Mouse (Mus musculus): ENCODE measurements around the gene Fpr3.
"Not testable (repeated sequence)": the region's sequence is repeated elsewhere in the genome, so short reads cannot be mapped to it uniquely, and the experiment has no call there.

The Fpr3 gene

GRCm38 (mm10) chr17:17887774-17888248, at the start of gene Fpr3, which contains the start of gene Fpr2:
Fpr3 (plus strand) TSS chr17:17887852.
Fpr2 (plus strand) TSS chr17:17887824.
- DNase-seq: no peak

GRCm38 (mm10) chr17:17837919-17838701, 49.5 kb upstream of the Fpr3 start:
- DNase-seq: peak; percentile 98

GRCm38 (mm10) chr17:17839276-17839675, 48.4 kb upstream of the Fpr3 start:
- no peak for DNase-seq

GRCm38 (mm10) chr17:17840796-17841195, 46.9 kb upstream of the Fpr3 start:
- DNase-seq: no peak

GRCm38 (mm10) chr17:17843534-17844261, 44.0 kb upstream of the Fpr3 start:
- no peak for DNase-seq

GRCm38 (mm10) chr17:17844606-17845005, 43.0 kb upstream of the Fpr3 start:
- not testable (repeated sequence) for DNase-seq

- no peak for DNase-seq
Measured at GRCm38 (mm10) chr17:17845187-17846027, 42.2 kb upstream of the Fpr3 start.

- DNase-seq: no peak
Measured at GRCm38 (mm10) chr17:17848988-17849387, 38.7 kb upstream of the Fpr3 start.

- no peak for DNase-seq
Measured at GRCm38 (mm10) chr17:17849906-17850712, 37.5 kb upstream of the Fpr3 start.

- DNase-seq: no peak
Measured at GRCm38 (mm10) chr17:17855064-17855838, 32.4 kb upstream of the Fpr3 start, which contains the start of gene Has1. Has1 (minus strand) TSS chr17:17855205.

- DNase-seq: no peak
Measured at GRCm38 (mm10) chr17:17856612-17857011, 31.0 kb upstream of the Fpr3 start.

- no peak for DNase-seq
Measured at GRCm38 (mm10) chr17:17857446-17857845, 30.2 kb upstream of the Fpr3 start.

GRCm38 (mm10) chr17:17860110-17860509, 27.5 kb upstream of the Fpr3 start:
- DNase-seq: no peak

- DNase-seq: no peak
Measured at GRCm38 (mm10) chr17:17862360-17862759, 25.3 kb upstream of the Fpr3 start.

GRCm38 (mm10) chr17:17865168-17865567, 22.5 kb upstream of the Fpr3 start:
- no peak for DNase-seq

GRCm38 (mm10) chr17:17866801-17867469, 20.7 kb upstream of the Fpr3 start:
- no peak for DNase-seq

- DNase-seq: no peak
Measured at GRCm38 (mm10) chr17:17870892-17871550, 16.6 kb upstream of the Fpr3 start.

- no peak for DNase-seq
Measured at GRCm38 (mm10) chr17:17871697-17872096, 16.0 kb upstream of the Fpr3 start.

- no peak for DNase-seq
Measured at GRCm38 (mm10) chr17:17879347-17879746, 8.3 kb upstream of the Fpr3 start.

- no peak for DNase-seq
Measured at GRCm38 (mm10) chr17:17882672-17883071, 5.0 kb upstream of the Fpr3 start.

Measured in layer of hippocampus, adult 9-11 months (tissue).